Comparison of ENCODE assay signal across 18 mouse cellular contexts in the genomic region with DNA sequence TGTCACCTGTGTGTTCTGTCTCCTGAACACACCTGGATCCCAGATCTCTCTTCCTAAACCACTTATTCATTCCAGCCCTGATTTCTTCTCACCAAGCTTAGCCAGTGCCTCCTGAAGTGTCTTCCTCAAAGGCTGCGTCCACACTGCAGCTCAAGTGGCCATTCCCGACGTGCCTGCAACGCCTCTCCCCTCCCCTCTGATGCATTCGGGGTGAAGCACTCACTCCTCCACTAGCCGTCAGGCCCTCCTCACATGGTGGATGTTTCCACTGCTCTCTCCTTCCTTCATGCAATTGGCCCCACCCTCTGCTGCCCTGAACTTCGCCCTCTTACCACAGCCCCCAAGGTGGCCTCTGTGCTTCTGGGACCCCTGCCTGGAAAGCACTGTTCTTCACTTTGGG. TPM values are rescaled to one million over a fixed set of nuclear protein-coding genes. Genes with fewer than 3 reads are reported as not detected.
"Had no signal": no experiment of that assay in that cellular context is flagged by ENCODE, and none has a peak within 500 bp of the region (broad histone marks: within the 10 kb centered on the region; RNA-seq: fewer than 3 reads in every experiment).

No protein-coding gene starts in this region.

- H3K9me3 ChIP-seq: liver, embryonic 13.5 days; midbrain, embryonic 10.5 days; midbrain, embryonic 13.5 days; neural tube, embryonic 13.5 days had no signal

- H3K4me2 ChIP-seq: liver, embryonic 13.5 days; midbrain, embryonic 13.5 days; neural tube, embryonic 13.5 days had no signal

- H3K4me1 ChIP-seq: liver, embryonic 13.5 days; midbrain, embryonic 10.5 days; midbrain, embryonic 13.5 days; neural tube, embryonic 13.5 days had no signal

- H3K27me3 ChIP-seq: liver, embryonic 13.5 days; midbrain, embryonic 13.5 days; neural tube, embryonic 13.5 days had no signal

- H3K27ac ChIP-seq: left cerebral cortex, adult 2 months; liver, embryonic 13.5 days; midbrain, embryonic 10.5 days; midbrain, embryonic 13.5 days; neural tube, embryonic 13.5 days had no signal

- DNase-seq: kidney, adult 2 months; kidney, postnatal 10 days; kidney, postnatal 36 days; layer of hippocampus, postnatal 36 days; liver, embryonic 13.5 days; thymus, postnatal 25 days had no signal

- H3K9ac ChIP-seq: liver, embryonic 13.5 days; midbrain, embryonic 13.5 days; neural tube, embryonic 13.5 days had no signal

- H3K36me3 ChIP-seq: liver, embryonic 13.5 days; midbrain, embryonic 10.5 days; midbrain, embryonic 13.5 days; neural tube, embryonic 13.5 days had no signal

- H3K4me3 ChIP-seq: left cerebral cortex, adult 2 months; liver, embryonic 13.5 days; megakaryocyte, embryonic 14.5 days; midbrain, embryonic 10.5 days; midbrain, embryonic 13.5 days; myocyte; neural tube, embryonic 13.5 days had no signal

- ATAC-seq: intestine, embryonic 16.5 days; midbrain, embryonic 13.5 days; midbrain, embryonic 16.5 days had no signal

RNA-seq across cellular contexts. Expression of gene Vamp9, which starts 9.4 kb away (rescaled TPM):
- polyA plus RNA-seq: kidney, embryonic 14.5 days; liver, adult 2 months; liver, embryonic 13.5 days; myocyte; small intestine, adult 2 months; spleen, adult 2 months had no signal
